Mouse (Mus musculus) brown adipose tissue, adult 24 weeks (tissue): ENCODE measurements around the gene Armc3. TPM values are rescaled to one million over a fixed set of nuclear protein-coding genes. Genes with fewer than 3 reads are reported as not detected.

Source experiments
- H3K27ac ChIP-seq: fragments of 200-500 bp; replicated peaks from 2 replicates; pipeline ENCODE4 v1.5.1; 2012; ENCODE audit warnings: low read depth, mild to moderate bottlenecking, low read length
- H3K4me1 ChIP-seq: fragments of 200-500 bp; 2 replicates; pipeline ENCODE4 v1.6.1; 2012; ENCODE audit warnings: low read length, mixed read lengths; ENCODE audit not compliant: control insufficient read depth, insufficient read depth, insufficient read length
- H3K4me3 ChIP-seq: fragments of 200-500 bp; 2 replicates; pipeline ENCODE4 v1.5.1; 2012; ENCODE audit warnings: low read depth, mild to moderate bottlenecking, low read length, moderate library complexity; ENCODE audit not compliant: insufficient read depth
- polyA plus RNA-seq: library from polyadenylated mRNA; stranded (reverse); fragments of >200 nt; gene quantifications from 2 replicates; pipeline ENCODE4 v1.2.4, GENCODE M21; 2012; ENCODE audit not compliant: missing spikeins, insufficient read depth, insufficient read length

Armc3 gene
- polyA plus RNA-seq: not detected in 2 replicates

DNA sequence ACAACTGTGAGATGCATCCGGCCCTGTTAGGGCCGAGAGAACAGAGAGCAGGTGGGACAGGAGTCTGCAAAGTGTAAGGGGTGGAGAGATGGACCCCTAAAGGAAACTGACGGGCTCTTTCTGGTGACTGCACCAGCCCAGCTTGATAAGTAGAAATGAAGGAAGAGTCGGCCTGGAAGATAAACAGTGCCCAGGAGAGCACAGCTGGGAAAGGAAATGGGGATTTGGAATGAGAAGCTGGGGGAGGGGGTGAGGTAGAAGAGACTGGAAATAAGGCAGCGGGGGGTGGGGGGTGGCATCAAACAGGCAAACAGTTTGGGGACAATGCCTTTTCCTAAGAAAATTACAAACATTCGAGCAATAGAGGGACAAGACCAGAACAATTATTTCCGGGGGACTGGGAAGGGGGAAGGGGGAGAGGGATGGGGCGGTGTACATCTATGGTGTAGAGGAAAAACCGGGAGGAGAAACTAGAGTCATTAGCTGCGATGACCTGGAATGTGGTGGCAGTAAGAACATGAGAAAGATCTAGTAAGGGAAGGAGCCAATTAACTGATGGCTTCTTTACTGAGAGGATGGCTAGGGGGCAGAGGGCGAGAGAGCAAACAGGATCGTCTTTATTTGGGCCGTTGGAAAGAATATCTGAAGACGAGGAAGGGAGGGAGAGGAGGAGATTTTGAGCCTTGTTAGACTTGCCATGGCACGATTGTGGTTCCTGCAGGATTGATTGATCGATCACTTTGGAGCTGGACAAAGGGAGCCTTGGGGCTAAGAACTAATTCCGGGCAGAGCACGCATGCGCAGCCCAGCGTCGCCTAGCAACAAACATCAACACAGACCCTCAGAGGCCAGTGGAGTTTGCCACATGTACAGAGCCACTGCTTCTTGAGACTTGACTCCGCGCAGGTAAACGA, at the start of gene Armc3:
Gene Armc3, plus strand, starts transcription at position 851 of the 914 bp plus-strand sequence.
- Histone ChIP-seq H3K4me1 (0 out of 2 replicates have a peak, but pooled peaks cover 2% of the 10 kb centered on the region), H3K4me3 (peak within 1 kb of the TSS; percentile 40; the same call in 1 of the 2 replicates), H3K27ac (no peak within 1 kb of the TSS)

DNA sequence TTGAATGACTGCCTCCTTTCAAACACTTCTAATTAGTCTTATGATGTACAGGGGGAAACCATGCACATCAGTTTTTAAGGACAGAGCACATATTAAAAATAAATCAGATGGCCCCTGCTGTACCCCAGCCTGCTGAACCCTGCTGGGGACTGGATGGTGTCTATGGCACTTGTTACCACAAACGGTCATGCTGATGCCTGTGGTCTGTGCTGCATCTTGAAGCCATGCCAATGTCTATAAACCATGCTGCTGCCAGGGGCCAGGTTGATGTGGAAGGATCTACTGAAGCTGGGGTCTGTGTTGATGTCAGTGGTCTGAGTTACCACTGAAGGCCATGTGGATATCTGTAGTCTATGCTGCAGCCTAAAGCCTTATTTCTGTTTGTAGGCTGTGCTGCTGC, 46.4 kb upstream of the Armc3 start:
- no peak overlapping the region for H3K27ac ChIP-seq
- H3K4me1 ChIP-seq: no peaks in the 10 kb centered on the region
- no peak overlapping the region for H3K4me3 ChIP-seq

DNA sequence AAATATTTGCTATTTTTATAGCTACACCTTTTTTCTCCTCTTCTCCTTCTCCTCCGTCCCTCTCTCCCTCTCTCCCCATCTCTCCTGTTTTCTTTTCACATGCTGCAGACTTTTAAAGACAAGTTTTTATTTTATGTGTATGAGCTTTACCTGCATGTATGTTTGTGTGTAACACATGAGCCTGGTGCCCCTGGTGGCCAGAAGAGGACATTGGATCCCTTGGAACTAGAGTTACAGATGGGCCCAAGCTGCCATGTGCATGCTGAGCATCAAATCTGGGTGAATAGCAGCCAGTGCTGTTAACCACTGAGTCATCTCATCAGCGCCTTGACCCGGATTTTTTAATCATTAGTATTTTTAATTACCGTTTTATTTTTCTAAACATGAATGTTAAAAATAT, 42.9 kb upstream of the Armc3 start:
- 0 out of 2 replicates have a peak, but pooled peaks cover 5% of the 10 kb centered on the region for H3K4me1 ChIP-seq
- no peak overlapping the region for H3K4me3 ChIP-seq
- no peak overlapping the region for H3K27ac ChIP-seq

- Histone ChIP-seq H3K27ac (no peak overlapping the region), H3K4me1 (0 out of 2 replicates have a peak, but pooled peaks cover 5% of the 10 kb centered on the region)
Observed at GRCm38 (mm10) chr2:19159539-19159938, 39.6 kb upstream of the Armc3 start.

DNA sequence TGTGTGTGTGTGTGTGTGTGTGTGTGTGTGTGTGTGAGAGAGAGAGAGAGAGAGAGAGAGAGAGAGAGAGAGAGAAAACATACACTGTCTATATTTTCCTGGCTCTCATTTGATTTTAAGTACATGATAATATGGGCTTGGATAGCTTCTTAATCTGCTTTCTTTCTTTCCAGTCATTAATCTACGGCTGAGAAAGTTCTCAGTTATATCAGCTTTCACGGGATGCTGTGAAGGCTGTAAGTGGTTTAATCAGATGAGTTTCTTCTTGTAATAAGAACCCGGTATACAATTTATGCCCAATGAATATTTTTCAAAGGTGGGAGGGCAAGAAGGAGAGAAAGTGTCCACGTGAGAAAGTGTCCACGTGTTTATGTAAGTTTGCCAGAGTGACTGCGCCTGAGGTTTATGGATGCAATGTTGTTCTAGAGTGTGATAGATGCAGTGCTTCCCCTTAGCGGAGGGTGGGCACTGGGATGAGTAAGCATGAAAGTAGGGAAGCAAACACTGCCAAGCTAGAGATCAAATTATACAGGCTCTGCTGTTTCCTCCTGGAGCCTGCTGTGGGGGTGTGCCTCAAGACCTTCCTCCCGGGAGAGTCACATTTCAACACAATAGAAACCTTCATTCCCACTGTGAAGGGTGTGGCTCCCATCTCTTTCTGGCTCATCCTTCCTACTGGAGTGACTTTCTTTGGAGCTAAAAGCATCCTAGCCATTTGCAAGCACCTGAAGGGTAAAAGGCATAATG, 38.6 kb upstream of the Armc3 start:
- Histone ChIP-seq H3K4me1 (0 out of 2 replicates have a peak, but pooled peaks cover 5% of the 10 kb centered on the region), H3K27ac (no peak overlapping the region), H3K4me3 (no peak overlapping the region)

More at GRCm38 (mm10) chr2:19159539-19159938, 39.6 kb upstream of the Armc3 start:
- no peak overlapping the region for H3K4me3 ChIP-seq

- Histone ChIP-seq H3K4me1 (0 out of 2 replicates have a peak, but pooled peaks cover 5% of the 10 kb centered on the region), H3K4me3 (no peak overlapping the region)
Observed at GRCm38 (mm10) chr2:19164234-19164633, 34.9 kb upstream of the Armc3 start.

DNA sequence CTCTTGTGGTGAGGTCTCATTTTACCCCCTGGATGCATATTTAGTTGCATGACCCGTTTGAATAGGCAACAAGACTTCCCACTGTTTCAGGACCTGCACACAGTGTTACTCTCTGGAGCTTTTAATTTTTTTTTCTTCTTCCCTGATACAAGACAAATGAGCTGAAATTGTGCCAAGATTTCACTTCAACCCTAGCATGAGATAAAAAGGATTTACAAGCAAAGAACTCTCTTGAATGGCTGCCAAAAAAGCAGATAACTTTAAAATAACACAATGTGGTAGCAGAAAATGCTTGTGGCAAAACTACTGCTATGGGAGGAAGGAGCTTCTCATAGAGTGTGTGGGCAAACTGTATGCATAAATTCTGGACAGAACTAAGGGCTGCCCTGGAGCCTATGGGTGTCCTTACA, 22.3 kb upstream of the Armc3 start:
- Histone ChIP-seq H3K27ac (no peak overlapping the region), H3K4me1 (no peaks in the 10 kb centered on the region), H3K4me3 (no peak overlapping the region)

More at GRCm38 (mm10) chr2:19164234-19164633, 34.9 kb upstream of the Armc3 start:
- H3K27ac ChIP-seq: no peak overlapping the region

DNA sequence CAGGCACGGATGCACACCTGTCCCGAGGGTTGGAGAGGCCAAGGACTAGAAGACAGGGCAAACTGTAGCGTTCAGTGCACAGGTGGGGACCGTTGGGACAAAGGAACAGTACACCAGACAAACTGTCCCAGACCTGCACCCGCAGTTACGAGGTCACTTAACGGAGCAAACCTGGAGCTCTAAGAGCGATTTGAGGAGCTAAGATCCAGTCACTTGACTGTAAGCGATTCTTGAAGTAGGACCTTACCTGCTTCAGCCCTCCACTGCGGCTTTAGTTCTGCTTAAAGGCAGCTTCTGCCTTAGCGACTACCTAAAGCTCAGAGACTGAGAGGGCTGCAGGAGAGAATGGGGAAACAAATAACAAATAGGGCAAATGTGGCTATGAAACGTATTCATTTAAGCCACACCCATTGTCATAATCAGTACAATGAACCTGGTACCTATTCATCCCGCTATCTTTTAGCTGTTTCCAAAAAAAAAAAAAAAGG, 308 bp downstream of the Armc3 start:
- Histone ChIP-seq H3K4me3 (no peak overlapping the region), H3K4me1 (0 out of 2 replicates have a peak, but pooled peaks cover 2% of the 10 kb centered on the region), H3K27ac (no peak overlapping the region)

DNA sequence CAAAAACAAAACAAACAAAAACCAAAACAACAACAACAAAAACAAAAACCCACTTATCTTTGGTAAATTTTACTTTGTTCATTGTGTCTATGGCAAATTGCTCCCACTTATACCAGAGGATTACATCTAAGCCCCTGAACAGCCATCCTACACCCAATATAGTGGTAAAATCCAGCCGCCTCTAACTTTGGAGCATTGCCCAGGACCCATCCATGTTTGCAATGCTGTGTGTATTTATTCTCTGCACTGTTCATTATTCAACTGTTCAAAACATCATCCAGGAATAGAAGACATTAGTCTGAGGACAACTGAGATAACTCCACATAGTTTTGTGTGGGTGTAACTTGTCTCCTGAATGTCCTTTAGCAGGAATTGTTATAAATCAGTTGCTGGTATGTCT, 1.0 kb downstream of the Armc3 start:
- Histone ChIP-seq H3K27ac (no peak overlapping the region), H3K4me3 (no peak overlapping the region), H3K4me1 (0 out of 2 replicates have a peak, but pooled peaks cover 2% of the 10 kb centered on the region)

DNA sequence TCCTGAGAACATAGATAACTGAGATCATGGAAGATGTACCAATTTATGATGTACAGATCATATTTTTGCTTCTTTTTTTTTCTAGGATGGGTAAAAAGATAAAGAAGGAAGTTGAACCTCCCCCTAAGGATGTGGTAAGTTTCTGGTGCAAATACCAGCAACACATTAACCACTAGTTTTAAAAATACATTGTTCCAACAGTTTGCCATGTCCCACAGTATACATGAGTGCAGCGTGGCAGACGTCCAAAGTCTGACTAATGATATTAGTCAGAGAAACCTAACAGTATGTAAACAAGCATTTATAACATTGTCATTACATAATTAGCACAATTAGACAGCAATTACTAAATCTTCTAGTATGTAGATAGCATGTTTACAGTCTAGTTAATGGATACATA, 2.6 kb downstream of the Armc3 start:
- H3K4me1 ChIP-seq: 0 out of 2 replicates have a peak, but pooled peaks cover 2% of the 10 kb centered on the region
- no peak overlapping the region for H3K27ac ChIP-seq
- no peak overlapping the region for H3K4me3 ChIP-seq

- H3K4me1 ChIP-seq: no peaks in the 10 kb centered on the region
- H3K27ac ChIP-seq: no peak overlapping the region
- H3K4me3 ChIP-seq: no peak overlapping the region
Observed at GRCm38 (mm10) chr2:19234305-19234704, 35.2 kb downstream of the Armc3 start.

DNA sequence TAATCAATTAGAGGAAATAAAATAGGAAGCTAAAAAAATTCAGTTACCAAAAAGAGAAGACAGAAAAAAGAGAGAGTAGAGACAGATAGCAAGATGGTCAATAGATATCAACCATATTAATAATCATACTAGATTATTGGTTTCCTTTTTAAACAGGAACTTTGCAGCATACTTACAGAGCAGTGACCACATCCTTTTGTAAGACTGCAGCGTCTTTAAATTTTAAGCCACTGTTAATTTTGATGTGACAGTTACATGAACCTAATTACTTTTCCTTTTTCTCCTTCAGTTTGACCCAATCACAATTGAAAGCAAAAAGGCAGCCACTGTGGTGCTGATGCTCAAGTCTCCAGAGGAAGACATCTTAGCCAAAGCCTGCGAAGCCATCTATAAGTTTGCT, 36.1 kb downstream of the Armc3 start:
- Histone ChIP-seq H3K27ac (no peak overlapping the region), H3K4me1 (no peaks in the 10 kb centered on the region), H3K4me3 (no peak overlapping the region)

DNA sequence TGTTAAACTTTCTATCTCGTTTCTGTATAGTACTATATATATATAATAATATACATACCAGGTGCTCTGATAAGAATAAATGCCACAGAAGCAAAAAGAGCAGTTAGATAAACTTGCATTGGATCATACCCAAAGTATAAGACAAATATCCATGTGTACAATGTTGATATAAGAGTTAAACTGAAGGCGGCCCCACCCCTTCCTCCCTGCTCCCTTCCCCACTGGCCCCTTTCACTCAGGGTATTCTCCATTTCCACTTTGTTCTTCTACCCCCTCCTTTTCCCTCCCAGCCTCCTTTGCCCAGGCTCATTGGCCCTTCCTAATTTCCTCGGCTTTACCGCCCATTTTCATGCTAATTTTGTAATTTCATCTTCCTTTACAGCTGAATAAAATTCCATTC, 36.5 kb downstream of the Armc3 start:
- no peak overlapping the region for H3K27ac ChIP-seq
- H3K4me1 ChIP-seq: no peaks in the 10 kb centered on the region
- no peak overlapping the region for H3K4me3 ChIP-seq

- Histone ChIP-seq H3K4me3 (no peak overlapping the region), H3K27ac (no peak overlapping the region)
Observed at GRCm38 (mm10) chr2:19238771-19239170, 39.7 kb downstream of the Armc3 start.

DNA sequence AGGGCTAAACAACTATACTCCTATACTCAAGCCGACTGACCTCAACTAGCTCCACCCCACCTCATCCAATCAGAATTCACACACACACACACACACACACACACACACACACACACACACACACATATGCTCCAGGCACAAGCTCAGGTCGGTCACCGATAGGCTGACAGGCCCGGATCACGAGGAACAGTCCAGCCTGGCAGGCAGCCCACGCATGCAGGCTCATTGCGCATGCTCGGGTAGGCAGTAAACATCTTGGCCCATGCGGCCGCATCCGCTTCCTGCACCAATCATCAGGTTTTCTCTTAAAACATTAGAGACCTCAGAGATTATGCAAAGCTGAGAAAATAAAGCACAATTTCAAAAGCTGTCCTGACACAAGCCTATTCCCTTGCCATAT, 50.5 kb downstream of the Armc3 start:
- no peak overlapping the region for H3K4me3 ChIP-seq
- no peak overlapping the region for H3K27ac ChIP-seq
- no peaks in the 10 kb centered on the region for H3K4me1 ChIP-seq

More at GRCm38 (mm10) chr2:19238771-19239170, 39.7 kb downstream of the Armc3 start:
- no peaks in the 10 kb centered on the region for H3K4me1 ChIP-seq
